Mouse (Mus musculus) cerebellum, adult 9-10 months (tissue): ENCODE data around the gene Stat3.

Experiments
- DNase-seq: peaks from one replicate; pipeline ENCODE4 v3.0.0; 2022

The Stat3 gene

DNA sequence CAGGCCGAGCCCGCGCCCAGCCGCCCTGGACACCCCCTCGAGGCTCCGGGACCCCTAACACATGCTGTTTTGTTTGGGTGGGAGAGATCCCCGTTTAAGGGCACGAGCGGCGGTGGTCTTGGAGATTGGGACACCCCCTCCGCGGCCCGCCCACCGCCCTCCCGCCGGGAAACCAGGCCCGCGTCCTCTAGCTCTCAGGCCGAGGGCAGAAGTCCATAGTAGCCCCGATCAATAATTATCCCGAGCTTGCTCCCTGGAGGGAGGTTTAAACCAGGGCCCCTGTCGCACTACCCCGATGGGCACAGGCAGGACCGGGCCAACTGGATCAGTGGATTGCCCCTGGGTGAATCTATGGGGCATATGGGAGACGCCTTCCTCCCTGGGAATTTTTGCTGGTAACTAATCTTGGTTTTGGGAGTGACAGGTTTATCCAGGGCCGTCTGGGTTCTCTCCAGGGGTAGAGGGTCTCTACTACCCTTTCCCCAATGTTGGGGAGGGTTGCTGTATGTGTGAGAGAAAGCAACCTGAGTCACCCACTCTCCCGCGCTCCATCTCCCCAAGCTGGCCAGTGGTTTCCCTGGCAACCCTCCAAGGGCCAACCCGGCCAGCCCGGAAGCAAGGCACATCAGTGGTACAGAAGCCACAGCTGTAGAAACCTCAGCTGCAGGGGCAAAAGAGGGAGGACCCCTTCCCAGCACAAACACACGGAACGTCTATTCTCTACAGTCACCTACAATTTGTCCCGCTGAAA, 88.4 kb downstream of the Stat3 start:
- peak; percentile 67 for DNase-seq

DNA sequence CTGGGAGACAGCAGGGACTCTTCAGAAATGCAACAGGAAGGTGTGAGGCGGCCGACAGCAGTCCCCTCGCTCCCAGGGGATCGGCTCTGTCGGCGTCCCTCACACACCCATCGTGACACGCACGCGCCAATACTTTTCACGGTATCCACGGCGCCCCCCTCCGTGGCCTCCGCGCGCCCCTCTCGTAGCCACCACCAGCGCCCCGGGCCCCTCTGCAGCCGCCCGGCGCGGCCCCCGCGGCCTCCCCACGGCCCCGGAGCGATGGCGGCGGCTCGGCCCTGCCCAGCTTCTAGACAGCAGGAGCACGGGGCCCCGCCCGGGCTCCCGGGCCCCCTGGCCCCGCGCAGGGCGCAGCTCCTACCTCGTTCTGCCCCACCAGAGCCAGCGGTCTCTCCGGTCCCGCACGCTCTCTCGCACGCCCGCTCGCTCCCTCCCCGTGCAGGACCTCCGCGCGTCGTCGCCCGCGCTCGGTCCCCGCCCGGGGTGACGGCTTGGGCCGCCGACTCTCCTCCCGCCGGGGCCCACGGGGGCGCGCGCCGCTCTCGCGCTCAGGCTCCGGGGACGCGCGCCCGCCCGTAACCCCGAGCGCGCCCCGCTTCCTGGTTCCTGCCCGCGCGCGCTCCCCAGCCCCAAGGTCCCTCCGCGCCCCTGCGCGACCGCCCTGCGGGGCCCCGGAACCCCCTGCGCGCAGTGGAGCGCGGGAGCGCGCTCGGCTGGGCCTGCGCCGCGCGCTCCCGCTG, 89.1 kb downstream of the Stat3 start, which contains the start of gene Stat5b:
TSS of gene Stat5b (minus strand) at position 687 of the 740 bp plus-strand sequence.
- DNase-seq = peak; percentile 72

DNA sequence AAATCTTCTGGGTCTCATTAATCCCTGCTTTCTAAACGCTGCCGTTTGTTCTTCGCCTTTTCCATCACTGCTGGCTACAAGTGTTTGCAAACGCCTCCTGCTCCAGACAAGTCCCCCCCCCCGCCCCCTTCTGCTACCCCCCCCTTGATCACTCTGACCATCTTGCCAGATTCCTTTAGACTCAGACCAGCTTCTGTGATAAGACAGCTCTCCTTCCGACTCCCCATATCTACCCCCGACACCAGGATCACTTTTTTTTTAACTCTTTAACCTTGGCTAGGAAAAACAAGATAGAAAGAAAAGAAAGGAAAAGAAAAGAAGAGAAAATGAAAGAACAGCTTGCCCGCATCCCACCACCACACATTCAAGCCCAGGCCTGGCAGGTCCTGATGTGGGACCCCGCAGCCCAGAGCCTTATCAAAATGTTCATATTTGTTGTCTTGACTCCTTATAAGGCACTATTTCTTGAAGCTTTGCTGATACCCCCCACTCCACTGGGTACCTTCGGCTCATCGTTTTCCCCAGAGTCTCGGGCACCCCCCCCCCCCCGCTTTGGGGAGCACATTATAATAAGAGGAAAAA, 89.8 kb downstream of the Stat3 start:
- no peak for DNase-seq

DNA sequence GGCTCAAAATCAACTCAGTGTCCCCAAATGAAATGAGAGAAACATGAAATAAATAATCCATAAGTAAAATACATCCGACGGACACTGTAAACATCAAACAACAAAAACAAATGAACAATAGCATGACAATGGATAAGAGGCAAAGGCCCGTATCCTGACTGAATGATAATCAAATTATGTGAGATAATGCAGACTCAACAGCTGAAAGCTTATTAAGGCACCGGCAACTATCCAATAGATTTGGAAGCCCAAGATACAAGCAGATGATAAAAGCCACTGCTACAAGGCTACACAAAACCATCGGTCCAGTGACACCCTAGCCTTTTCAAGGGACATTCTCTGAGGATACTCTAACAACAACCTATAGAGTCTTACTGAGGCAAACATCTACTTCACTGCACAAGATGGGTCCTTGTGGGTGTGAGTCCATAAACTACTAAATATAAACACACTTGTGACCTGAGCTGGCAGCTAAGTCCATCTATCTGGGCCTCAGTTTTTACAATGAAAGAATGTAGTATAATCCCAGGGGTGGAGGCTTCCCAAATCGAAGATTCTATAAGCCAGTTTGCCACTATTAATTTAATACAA, 90.5 kb downstream of the Stat3 start:
- DNase-seq = no peak

DNA sequence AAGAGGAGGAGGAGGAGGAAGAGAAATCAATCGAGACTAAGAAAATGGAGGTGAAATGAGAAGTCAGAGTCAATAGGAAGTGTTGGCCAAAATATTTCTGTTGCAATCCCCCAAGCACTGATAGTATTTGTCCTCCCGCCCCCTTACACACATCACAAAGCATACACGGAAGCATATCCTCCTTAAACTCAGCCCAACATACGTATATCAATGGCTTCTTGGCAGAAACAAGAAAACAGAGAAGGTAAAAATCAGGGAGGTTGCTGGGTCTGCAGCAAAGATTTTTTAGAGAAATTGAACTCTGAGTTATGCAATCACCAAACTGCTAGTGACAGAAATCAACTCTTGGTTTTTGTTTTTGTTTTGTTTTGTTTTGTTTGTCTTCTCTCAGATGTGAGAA, 91.3 kb downstream of the Stat3 start:
- no peak for DNase-seq

DNA sequence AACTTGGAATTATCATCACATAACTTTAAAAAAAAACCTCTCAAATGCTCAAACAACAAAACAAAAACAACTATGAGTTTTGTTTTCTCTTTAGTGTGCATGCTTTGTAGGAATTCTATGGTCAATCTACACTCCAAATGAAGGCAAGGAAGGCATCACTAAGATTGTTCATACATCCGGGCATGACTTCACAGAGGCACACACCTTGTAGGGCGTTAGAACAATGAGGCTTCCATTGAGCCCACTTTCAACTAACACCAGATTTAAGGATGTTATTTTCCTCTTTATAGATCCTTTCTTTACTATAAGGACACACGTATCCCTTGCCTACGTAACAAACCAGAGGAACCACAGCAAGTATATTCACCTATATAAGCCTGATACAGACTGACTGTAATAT, 91.8 kb downstream of the Stat3 start:
- DNase-seq = no peak

DNA sequence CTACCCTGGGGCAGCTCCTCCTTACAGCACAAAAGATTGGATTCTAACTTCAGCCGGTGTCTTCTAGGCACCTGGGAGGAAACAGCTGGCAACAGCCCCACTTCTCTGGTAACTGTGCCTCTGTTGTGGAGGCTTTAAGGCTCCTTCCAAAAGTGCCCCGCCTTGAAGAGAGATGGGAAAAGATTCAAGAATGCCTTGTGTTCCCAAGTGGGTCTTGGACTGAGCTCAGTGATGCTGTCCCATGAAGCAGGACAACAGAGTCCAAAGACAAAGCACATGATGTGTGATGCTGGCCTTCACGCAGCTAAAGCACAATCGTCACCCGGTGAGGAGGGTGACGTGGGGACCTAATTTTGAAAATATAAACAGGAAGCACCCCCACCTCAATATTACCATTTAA, 93.5 kb downstream of the Stat3 start:
- DNase-seq = no peak

DNA sequence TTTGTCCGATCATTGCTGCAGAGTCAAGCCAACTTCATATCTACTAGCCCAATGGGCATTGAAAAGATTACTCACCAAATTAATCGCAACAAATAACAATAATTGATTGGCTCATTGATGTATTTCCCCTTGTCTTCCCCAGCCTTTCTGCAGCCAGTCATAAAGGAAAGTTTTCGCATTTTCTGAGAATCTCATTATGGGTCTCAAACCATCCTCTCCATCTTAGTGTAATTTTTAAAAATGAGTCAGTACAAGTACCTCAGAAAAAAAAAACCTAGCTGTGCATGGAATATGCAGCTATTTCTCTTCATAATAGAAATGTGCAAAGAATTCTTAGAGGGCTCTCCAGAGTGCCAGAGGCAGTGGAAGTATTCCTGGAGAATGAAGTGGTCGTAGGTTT, 95.2 kb downstream of the Stat3 start:
- DNase-seq = no peak

DNA sequence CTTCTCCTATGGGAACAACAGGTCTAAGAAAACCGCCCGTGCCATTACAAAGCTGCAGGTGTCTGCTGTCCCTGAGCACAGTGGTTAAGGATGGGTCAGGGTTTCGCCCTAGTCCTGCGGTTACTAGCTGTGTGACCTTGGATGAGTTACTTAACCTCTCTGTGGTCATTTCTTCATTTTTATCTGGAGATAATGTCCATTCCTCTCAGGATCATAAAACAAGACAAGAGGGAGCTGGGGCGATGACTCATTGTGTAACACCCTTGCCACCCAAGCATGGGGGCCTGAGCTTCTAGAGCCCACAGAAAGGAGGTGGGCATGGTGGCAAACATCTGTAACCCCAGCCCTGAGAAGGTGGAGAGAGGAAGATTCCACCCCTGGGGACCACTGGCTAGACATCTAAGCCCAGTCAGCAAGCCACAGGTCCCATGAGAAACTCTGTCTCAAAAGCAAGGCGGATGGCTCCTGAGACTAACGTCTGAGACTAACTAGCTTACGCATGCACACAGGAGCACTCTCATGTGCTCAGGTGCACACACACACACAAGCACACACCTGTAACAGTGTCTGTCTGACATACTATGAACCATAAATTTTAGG, 96.2 kb downstream of the Stat3 start:
- no peak for DNase-seq

DNA sequence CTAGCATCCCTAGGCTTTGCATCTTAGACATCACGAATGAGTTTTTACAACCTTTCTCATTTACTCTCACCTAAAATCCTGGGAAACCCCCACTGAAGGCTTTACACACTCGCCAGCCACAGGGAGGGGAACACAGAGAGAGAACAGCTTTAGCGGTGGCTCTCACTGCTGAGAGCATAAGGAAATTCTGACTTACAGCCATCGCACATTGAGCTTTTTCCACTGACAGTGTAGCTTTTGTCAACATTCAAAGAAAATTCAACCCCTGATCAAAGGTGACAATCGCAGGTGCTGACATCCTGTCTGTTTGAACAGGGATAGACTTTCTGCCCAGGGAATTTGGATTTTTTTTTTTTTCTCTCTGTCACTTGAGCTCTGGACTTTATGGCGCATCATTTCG, 97.3 kb downstream of the Stat3 start:
- DNase-seq = no peak

DNA sequence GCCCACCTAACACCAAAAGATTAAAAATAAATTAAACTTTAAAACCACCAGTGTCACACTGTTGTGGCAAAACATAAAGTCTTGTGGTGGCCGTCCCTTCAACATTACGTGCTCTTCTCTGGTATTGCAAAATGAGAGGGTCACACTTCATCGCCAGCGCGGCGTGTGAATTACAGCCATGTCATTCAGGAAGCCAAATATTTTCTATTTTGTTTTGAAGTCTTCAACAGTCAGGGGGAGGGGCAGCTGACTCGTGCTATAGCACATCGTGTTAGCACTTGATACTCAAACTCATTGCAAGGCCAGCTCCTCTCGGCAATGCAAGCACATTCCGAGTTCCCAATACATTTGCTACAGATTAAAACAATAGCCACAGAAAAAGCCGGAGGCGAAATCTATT, 98.5 kb downstream of the Stat3 start:
- DNase-seq = no peak

DNA sequence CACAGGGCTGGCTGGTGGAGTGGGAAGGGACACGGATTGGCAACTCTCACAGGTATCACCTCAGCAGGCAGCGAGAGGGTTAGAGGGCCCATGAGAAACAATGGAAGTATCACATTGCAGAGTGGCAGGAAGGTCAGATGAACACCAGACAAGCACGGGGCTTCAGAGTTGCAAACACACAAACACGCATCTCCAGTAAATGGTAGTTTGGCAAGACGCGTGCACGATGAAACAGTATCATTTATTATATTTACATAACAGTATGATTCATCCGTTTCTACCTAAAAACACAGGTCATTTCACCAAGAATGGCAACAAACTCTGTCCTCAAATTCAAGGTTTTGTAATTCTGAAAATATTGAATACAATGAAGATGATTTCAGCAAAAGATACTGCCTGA, 99.8 kb downstream of the Stat3 start:
- DNase-seq = no peak

DNA sequence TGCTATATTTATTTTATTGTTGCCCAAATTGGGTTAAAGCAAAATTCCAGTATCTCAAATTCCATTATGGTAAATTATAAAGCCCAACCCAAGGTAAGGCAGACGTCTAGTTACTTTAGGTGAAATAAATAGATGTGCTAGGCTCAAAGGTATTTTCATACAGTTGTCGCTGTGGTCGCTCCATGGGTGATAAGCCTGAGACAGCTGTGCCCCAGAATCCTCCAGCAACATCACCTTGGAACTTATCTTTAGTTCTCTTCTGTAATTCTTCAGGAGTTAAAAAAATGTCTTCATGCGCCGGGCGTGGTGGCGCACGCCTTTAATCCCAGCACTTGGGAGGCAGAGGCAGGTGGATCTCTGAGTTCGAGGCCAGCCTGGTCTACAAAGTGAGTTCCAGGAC, 100.4 kb downstream of the Stat3 start:
- DNase-seq = no peak

DNA sequence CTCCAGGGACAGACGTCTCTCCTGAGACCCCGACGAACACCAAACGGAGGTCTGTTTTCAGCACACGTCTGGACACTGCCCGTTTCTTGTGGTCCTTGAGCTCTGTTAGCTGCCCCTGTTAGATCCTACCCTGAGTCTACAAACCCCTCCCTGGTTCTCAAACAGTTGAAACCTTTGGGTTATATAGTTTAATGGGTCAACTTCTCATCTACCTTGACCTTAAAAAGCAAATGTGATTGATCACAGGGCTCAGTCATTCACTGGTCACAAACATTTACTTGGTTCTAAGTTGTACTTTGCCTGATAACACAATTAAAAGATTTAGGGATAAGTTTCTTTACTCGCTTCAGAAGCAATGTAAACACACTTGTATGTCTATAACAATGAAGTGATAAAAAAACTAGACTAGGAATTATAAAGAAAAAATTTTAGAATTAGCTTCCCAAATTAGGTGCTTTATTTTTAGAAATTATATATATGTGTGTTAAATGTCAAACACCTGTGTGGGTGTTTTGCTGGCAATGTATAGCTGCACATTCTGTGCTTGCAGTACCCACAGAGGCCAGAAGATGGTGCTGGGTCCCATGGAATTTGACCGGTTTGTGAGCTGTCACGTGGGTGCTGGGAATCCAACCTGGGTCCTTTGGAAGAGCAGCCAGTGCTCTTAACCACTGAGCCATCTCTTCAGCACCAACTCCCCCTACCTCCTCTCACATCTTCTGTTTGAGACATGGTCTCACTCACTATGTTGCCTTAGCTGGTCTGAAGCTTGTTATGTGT, 102.2 kb downstream of the Stat3 start:
- no peak for DNase-seq
